Mouse (Mus musculus): ENCODE measurements around the gene Pdk2. TPM values are rescaled to one million over a fixed set of nuclear protein-coding genes. Genes with fewer than 3 reads are reported as not detected.
A peak's percentile ranks its signal among the peaks of the same experiment; 100 is the strongest.

The Pdk2 gene
- polyA plus RNA-seq, 1 experiment from 2014 or later, result 16.2 TPM

GRCm38 (mm10) chr11:95056768-95057501 lies 15.8 kb upstream of the Pdk2 start:
- Histone ChIP-seq H3K4me2 (ENCODE audit: low read depth, low read length) (no peak overlapping the region), H3K36me3 (replicated peaks; ENCODE audit: insufficient read depth, low read length) (peaks cover 3% of the 10 kb centered on the region; the same call in 1 of the 2 replicates), H3K4me1 (ENCODE audit: insufficient read depth) (no peaks in the 10 kb centered on the region), H3K9ac (replicated peaks) (no peak overlapping the region), H3K9me3 (ENCODE audit: low read length) (no peaks in the 10 kb centered on the region), H3K27ac (ENCODE audit: low read depth) (no peak overlapping the region), H3K27me3 (ENCODE audit: insufficient read depth, low read length) (no peaks in the 10 kb centered on the region), H3K4me3 (ENCODE audit: low read depth, low read length) (no peak overlapping the region)
- ATAC-seq (no peak), DNase-seq (no peak)
- WGBS (ENCODE audit: insufficient replicate concordance), result 60% methylated on average over 19 of the region's 19 CpGs
- TF ChIP-seq CTCF (IDR thresholded peaks at IDR 0.05; ENCODE audit: low read depth) (no peak), EP300 (IDR thresholded peaks at IDR 0.05; ENCODE audit: low read depth) (no peak)

DNA sequence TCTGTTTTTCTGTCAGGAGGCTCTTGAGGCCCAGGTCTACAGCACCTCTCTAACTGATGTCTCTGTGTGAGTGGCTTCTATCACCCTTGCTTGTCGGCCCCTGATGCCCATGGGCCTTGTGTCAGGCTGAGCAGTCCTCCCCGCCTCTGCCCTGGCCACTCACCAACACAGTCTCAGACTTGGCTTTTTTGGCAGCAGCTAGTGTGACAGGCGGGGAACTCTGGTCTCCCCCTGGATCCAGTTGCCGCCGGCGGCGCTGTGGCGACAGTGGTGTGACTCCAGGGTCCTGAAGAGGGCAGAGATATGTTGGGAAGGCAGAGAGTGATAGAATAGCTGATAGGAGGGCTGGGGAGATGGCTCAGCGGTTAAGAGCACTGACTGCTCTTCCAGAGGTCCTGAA lies 11.9 kb upstream of the Pdk2 start:
- Histone ChIP-seq H3K4me3 (ENCODE audit: low read depth, low read length) (no peak overlapping the region), H3K36me3 (replicated peaks; ENCODE audit: insufficient read depth, low read length) (peaks cover 3% of the 10 kb centered on the region; the same call in 1 of the 2 replicates), H3K27ac (ENCODE audit: low read depth) (no peak overlapping the region), H3K9me3 (ENCODE audit: low read length) (no peaks in the 10 kb centered on the region), H3K27me3 (ENCODE audit: insufficient read depth, low read length) (no peaks in the 10 kb centered on the region), H3K4me2 (ENCODE audit: low read depth, low read length) (no peak overlapping the region), H3K4me1 (ENCODE audit: insufficient read depth) (no peaks in the 10 kb centered on the region), H3K9ac (replicated peaks) (no peak overlapping the region)
- TF ChIP-seq CTCF (IDR thresholded peaks at IDR 0.05; ENCODE audit: low read depth) (no peak), EP300 (IDR thresholded peaks at IDR 0.05; ENCODE audit: low read depth) (no peak)
- no peak for DNase-seq
- 80% methylated on average over 9 of the region's 9 CpGs for WGBS (ENCODE audit: insufficient replicate concordance)
- no peak for ATAC-seq

GRCm38 (mm10) chr11:95046980-95047680 lies 6.0 kb upstream of the Pdk2 start:
- no peak overlapping the region for H3K4me2 ChIP-seq (ENCODE audit: low read depth, low read length)
- no peak overlapping the region for H3K27ac ChIP-seq (ENCODE audit: low read depth)
- H3K9ac ChIP-seq (replicated peaks), result no peak overlapping the region
- H3K9me3 ChIP-seq (ENCODE audit: low read length), result no peaks in the 10 kb centered on the region
- no peak overlapping the region for H3K4me3 ChIP-seq (ENCODE audit: low read depth, low read length)
- peaks cover under 1% of the 10 kb centered on the region; the same call in 1 of the 2 replicates for H3K4me1 ChIP-seq (ENCODE audit: insufficient read depth)
- WGBS (ENCODE audit: insufficient replicate concordance), result 49% methylated on average over 9 of the region's 9 CpGs
- ATAC-seq (peak; percentile 63), DNase-seq (peak; percentile 45)
- TF ChIP-seq CTCF (IDR thresholded peaks at IDR 0.05; ENCODE audit: low read depth), result peak; percentile 93
- no peak for TF ChIP-seq EP300 (IDR thresholded peaks at IDR 0.05; ENCODE audit: low read depth)
- H3K27me3 ChIP-seq (ENCODE audit: insufficient read depth, low read length), result no peaks in the 10 kb centered on the region
- 0 out of 2 replicates have a peak, but pooled peaks cover 2% of the 10 kb centered on the region for H3K36me3 ChIP-seq (replicated peaks; ENCODE audit: insufficient read depth, low read length)

- Histone ChIP-seq H3K27ac (ENCODE audit: low read depth) (no peak overlapping the region), H3K9ac (replicated peaks) (no peak overlapping the region), H3K4me3 (ENCODE audit: low read depth, low read length) (no peak overlapping the region), H3K9me3 (ENCODE audit: low read length) (no peaks in the 10 kb centered on the region), H3K4me1 (ENCODE audit: insufficient read depth) (peaks cover 21% of the 10 kb centered on the region), H3K36me3 (replicated peaks; ENCODE audit: insufficient read depth, low read length) (0 out of 2 replicates have a peak, but pooled peaks cover 2% of the 10 kb centered on the region), H3K4me2 (ENCODE audit: low read depth, low read length) (no peak overlapping the region), H3K27me3 (ENCODE audit: insufficient read depth, low read length) (no peaks in the 10 kb centered on the region)
- no peak for TF ChIP-seq EP300 (IDR thresholded peaks at IDR 0.05; ENCODE audit: low read depth)
- TF ChIP-seq CTCF (IDR thresholded peaks at IDR 0.05; ENCODE audit: low read depth), result no peak
- DNase-seq (no peak), ATAC-seq (no peak)
- 57% methylated on average over 12 of the region's 13 CpGs for WGBS (ENCODE audit: insufficient replicate concordance)
These were observed 3.2 kb upstream of the Pdk2 start for GRCm38 (mm10) chr11:95044185-95044870.

DNA sequence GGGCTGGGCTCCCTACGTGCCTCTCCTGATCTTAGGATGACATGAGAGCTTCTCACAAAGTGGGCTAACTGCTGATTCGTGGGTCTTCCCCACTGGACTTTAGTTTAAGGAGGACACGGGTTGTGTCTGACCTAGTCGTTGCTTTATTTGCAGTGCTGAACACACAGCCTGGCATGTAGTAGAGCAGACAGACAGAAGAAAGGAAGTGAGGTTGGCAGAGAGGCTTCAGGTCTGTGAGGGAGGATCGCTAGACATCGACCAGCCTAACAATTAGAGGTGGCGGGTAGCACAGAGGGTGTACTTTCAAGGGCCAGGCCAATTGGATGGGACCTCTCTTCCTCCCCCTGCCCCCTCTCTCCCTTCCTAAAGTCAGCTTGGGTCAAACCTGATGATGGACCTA lies 2.5 kb upstream of the Pdk2 start:
- ATAC-seq (no peak), DNase-seq (no peak)
- Histone ChIP-seq H3K27ac (ENCODE audit: low read depth) (no peak overlapping the region), H3K4me1 (ENCODE audit: insufficient read depth) (peaks cover 21% of the 10 kb centered on the region), H3K9ac (replicated peaks) (no peak overlapping the region), H3K36me3 (replicated peaks; ENCODE audit: insufficient read depth, low read length) (0 out of 2 replicates have a peak, but pooled peaks cover 2% of the 10 kb centered on the region), H3K9me3 (ENCODE audit: low read length) (no peaks in the 10 kb centered on the region), H3K4me3 (ENCODE audit: low read depth, low read length) (no peak overlapping the region), H3K27me3 (ENCODE audit: insufficient read depth, low read length) (no peaks in the 10 kb centered on the region), H3K4me2 (ENCODE audit: low read depth, low read length) (no peak overlapping the region)
- TF ChIP-seq CTCF (IDR thresholded peaks at IDR 0.05; ENCODE audit: low read depth) (no peak), EP300 (IDR thresholded peaks at IDR 0.05; ENCODE audit: low read depth) (no peak)
- 52% methylated on average over 7 of the region's 7 CpGs for WGBS (ENCODE audit: insufficient replicate concordance)

- Histone ChIP-seq H3K9ac (replicated peaks) (no peak overlapping the region), H3K4me1 (ENCODE audit: insufficient read depth) (peaks cover 21% of the 10 kb centered on the region), H3K27ac (ENCODE audit: low read depth) (no peak overlapping the region), H3K4me3 (ENCODE audit: low read depth, low read length) (no peak overlapping the region), H3K27me3 (ENCODE audit: insufficient read depth, low read length) (no peaks in the 10 kb centered on the region), H3K36me3 (replicated peaks; ENCODE audit: insufficient read depth, low read length) (0 out of 2 replicates have a peak, but pooled peaks cover 2% of the 10 kb centered on the region), H3K9me3 (ENCODE audit: low read length) (no peaks in the 10 kb centered on the region), H3K4me2 (ENCODE audit: low read depth, low read length) (no peak overlapping the region)
- no peak for TF ChIP-seq EP300 (IDR thresholded peaks at IDR 0.05; ENCODE audit: low read depth)
- no peak for TF ChIP-seq CTCF (IDR thresholded peaks at IDR 0.05; ENCODE audit: low read depth)
- DNase-seq (no peak), ATAC-seq (no peak)
- WGBS (ENCODE audit: insufficient replicate concordance), result 84% methylated on average over 4 of the region's 4 CpGs
These were observed 1.9 kb upstream of the Pdk2 start for GRCm38 (mm10) chr11:95043060-95043459.
